Mouse (Mus musculus) stomach, embryonic 15.5 days (tissue): Measurements from ENCODE around the gene Cyp4f37. TPM values are rescaled to one million over a fixed set of nuclear protein-coding genes. Genes with fewer than 3 reads are reported as not detected.

ENCODE experiments used
- ATAC-seq: fragments of 200-750 bp; cut with Nextera tagmentation; 2 replicates; pipeline ENCODE4 v1.8.0; 2017; ENCODE audit warnings: low read depth, moderate number of reproducible peaks, moderate TSS enrichment; ENCODE audit not compliant: insufficient read depth, low FRiP score
- H3K27ac ChIP-seq: fragments of 300-500 bp; sonication (generic); 2 replicates; pipeline ENCODE4 v1.5.1; 2015; ENCODE audit warnings: mild to moderate bottlenecking, inconsistent platforms
- H3K27me3 ChIP-seq: fragments of 300-500 bp; sonication (generic); replicated peaks from 2 replicates; pipeline ENCODE4 v1.6.1; 2015; ENCODE audit warnings: inconsistent platforms
- H3K36me3 ChIP-seq: fragments of 300-500 bp; sonication (generic); 2 replicates; pipeline ENCODE4 v1.6.1; 2015; ENCODE audit warnings: inconsistent platforms
- H3K4me1 ChIP-seq: fragments of 300-500 bp; sonication (generic); 2 replicates; pipeline ENCODE4 v1.6.1; 2015; ENCODE audit warnings: inconsistent platforms
- H3K4me2 ChIP-seq: fragments of 300-500 bp; sonication (generic); 2 replicates; pipeline ENCODE4 v1.6.1; 2015; ENCODE audit warnings: mild to moderate bottlenecking, inconsistent platforms
- H3K4me3 ChIP-seq: fragments of 300-500 bp; sonication (generic); replicated peaks from 2 replicates; pipeline ENCODE4 v1.5.1; 2015; ENCODE audit warnings: inconsistent platforms
- H3K9ac ChIP-seq: fragments of 300-500 bp; sonication (generic); 2 replicates; pipeline ENCODE4 v1.6.1; 2015; ENCODE audit warnings: inconsistent platforms
- H3K9me3 ChIP-seq: fragments of 300-500 bp; sonication (generic); 2 replicates; pipeline ENCODE4 v1.6.1; 2016; ENCODE audit warnings: inconsistent platforms
- WGBS: fragments of 180-500 bp; shearing (Covaris S2); methylation state at CpG from one replicate; pipeline ENCODE4 v1.1.7; 2015; 5-methylcytosine and 5-hydroxymethylcytosine counted together
- polyA plus RNA-seq: library from polyadenylated mRNA; unstranded; fragments of >200 nt; fragmentation: Nextera tagmentation; extraction: Ambion mirVana; gene quantifications from 2 replicates; pipeline ENCODE4 v1.2.1, GENCODE M21; 2015

Gene Cyp4f37
- polyA plus RNA-seq, 1 experiment from 2014 or later = not detected

DNA sequence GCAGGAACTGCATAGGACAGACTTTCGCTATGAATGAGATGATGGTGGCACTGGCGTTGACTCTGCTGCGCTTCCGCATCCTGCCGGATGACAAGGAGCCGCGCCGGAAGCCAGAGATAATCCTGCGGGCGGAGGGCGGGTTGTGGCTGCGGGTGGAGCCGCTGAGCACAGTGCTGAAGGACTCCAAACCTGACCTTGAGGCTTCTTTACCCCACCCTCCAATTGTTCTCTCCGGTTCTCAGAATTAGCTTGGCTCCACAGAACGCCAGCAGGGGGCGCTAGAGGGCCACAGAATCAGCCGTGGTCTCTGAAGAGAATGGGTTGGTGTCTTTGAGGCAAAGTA lies 13.8 kb downstream of the Cyp4f37 start:
- ATAC-seq = peak; percentile 53
- no peaks in the 10 kb centered on the region for H3K36me3 ChIP-seq
- no peak overlapping the region for H3K27ac ChIP-seq
- H3K9ac ChIP-seq = no peak overlapping the region
- H3K27me3 ChIP-seq = no peaks in the 10 kb centered on the region
- H3K9me3 ChIP-seq = no peaks in the 10 kb centered on the region
- H3K4me2 ChIP-seq = peak overlapping the region; percentile 70
- WGBS = 2% methylated on average over 17 of the region's 17 CpGs
- peak overlapping the region; percentile 35 for H3K4me3 ChIP-seq
- H3K4me1 ChIP-seq = no peaks in the 10 kb centered on the region

- H3K4me3 ChIP-seq = no peak overlapping the region
- H3K4me1 ChIP-seq = no peaks in the 10 kb centered on the region
- H3K27me3 ChIP-seq = no peaks in the 10 kb centered on the region
- H3K4me2 ChIP-seq = no peak overlapping the region
- 67% methylated on average over 3 of the region's 3 CpGs for WGBS
- H3K9ac ChIP-seq = no peak overlapping the region
- no peaks in the 10 kb centered on the region for H3K36me3 ChIP-seq
- no peak overlapping the region for H3K27ac ChIP-seq
- no peak for ATAC-seq
- no peaks in the 10 kb centered on the region for H3K9me3 ChIP-seq
Measured at GRCm38 (mm10) chr17:32636341-32636740, 15.2 kb downstream of the Cyp4f37 start.

DNA sequence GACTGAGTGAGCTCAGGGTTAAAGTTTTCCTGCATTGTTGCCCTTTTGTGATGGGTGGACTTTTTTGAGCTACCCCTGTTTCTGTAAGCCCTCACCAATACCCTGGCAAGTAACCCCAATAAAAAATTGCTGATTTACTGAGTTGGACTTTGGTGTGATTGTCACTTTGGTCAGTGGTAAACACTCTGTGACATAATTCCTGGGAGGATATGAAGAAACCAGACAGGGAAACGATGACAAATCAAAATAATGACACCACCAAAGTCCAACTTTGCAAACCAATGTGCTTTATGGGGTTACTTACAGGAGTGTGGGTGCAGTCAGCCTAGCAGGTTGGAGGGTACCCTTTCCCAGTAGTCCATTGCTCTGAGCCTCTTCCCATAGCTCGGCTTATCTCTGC lies 16.0 kb downstream of the Cyp4f37 start:
- no peak for ATAC-seq
- Histone ChIP-seq H3K27me3 (no peaks in the 10 kb centered on the region), H3K4me3 (no peak overlapping the region), H3K4me2 (no peak overlapping the region), H3K27ac (no peak overlapping the region), H3K9me3 (no peaks in the 10 kb centered on the region), H3K36me3 (no peaks in the 10 kb centered on the region), H3K9ac (no peak overlapping the region), H3K4me1 (no peaks in the 10 kb centered on the region)
- 78% methylated on average over 2 of the region's 2 CpGs for WGBS

DNA sequence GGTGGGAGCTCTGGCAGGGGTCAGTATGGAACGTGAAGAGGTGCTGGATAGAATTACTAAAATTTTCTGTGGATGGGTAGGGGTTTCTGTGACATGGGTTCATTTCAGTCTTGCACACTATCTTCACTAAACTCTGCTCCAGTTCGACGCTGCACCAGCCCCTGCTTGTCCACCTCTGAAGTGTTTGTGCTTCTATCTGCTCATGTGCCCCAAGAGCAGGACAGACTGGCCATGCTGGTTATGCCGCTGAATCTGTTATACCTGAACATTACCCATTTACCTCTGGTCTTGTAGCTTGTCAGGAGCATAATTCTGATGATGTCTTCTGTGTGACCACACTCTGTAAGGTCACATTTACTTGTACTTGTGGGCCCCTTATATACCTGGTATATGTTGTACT lies 25.5 kb downstream of the Cyp4f37 start:
- WGBS = 82% methylated on average over 4 of the region's 4 CpGs
- no peak for ATAC-seq
- no peak overlapping the region for H3K9ac ChIP-seq
- H3K4me2 ChIP-seq = no peak overlapping the region
- no peaks in the 10 kb centered on the region for H3K27me3 ChIP-seq
- no peak overlapping the region for H3K4me3 ChIP-seq
- no peak overlapping the region for H3K27ac ChIP-seq
- no peaks in the 10 kb centered on the region for H3K36me3 ChIP-seq
- no peaks in the 10 kb centered on the region for H3K9me3 ChIP-seq
- H3K4me1 ChIP-seq = no peaks in the 10 kb centered on the region

DNA sequence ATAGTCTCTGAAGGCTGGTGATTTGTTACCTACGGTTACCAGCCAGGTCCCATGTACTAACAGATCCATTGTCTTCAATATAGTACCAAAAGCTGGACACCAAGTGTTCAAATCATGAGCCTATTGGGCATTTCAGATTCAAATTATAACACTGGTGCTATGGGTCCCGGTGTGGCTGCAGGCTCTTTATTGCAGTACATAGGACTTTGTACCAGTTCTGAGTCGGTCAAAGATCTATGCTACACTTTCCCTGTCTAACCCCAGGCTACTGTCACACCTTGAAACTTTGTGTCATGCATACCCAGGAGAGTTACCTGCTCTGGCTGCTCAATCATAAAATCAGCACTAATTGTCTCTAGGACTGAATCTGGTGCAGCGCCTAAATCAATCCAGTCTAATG lies 32.8 kb downstream of the Cyp4f37 start:
- Histone ChIP-seq H3K27me3 (no peaks in the 10 kb centered on the region), H3K4me1 (no peaks in the 10 kb centered on the region), H3K36me3 (no peaks in the 10 kb centered on the region), H3K4me2 (no peak overlapping the region), H3K9ac (no peak overlapping the region), H3K9me3 (no peaks in the 10 kb centered on the region), H3K27ac (no peak overlapping the region), H3K4me3 (no peak overlapping the region)
- 86% methylated on average over 4 of the region's 4 CpGs for WGBS
- ATAC-seq = no peak

- Histone ChIP-seq H3K9me3 (no peaks in the 10 kb centered on the region), H3K4me1 (no peaks in the 10 kb centered on the region), H3K4me3 (no peak overlapping the region), H3K27me3 (no peaks in the 10 kb centered on the region), H3K27ac (no peak overlapping the region), H3K36me3 (no peaks in the 10 kb centered on the region), H3K4me2 (no peak overlapping the region), H3K9ac (no peak overlapping the region)
- ATAC-seq = no peak
- WGBS = 67% methylated on average over 3 of the region's 3 CpGs
Measured at GRCm38 (mm10) chr17:32657041-32657440, 35.9 kb downstream of the Cyp4f37 start.

DNA sequence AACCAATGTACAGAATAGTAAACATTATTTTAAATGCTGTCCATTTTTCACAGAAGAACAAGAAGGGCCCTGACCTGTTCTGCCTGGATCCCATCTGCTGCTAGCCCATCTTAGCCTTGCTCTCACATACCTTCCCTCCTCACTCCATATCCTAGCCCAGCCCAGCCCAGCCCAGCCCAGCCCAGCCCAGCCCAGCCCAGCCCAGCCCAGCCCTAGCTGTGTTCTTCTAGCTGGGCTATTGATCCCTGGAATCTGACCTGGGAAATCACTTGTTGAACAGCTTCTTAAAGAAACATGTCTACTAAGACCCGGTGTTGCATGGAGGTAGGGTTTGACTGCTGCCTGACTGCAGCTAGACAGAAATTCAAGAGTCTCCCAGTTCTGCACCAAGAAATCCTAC lies 37.1 kb downstream of the Cyp4f37 start:
- Histone ChIP-seq H3K4me1 (no peaks in the 10 kb centered on the region), H3K9ac (no peak overlapping the region), H3K4me3 (no peak overlapping the region), H3K36me3 (no peaks in the 10 kb centered on the region), H3K27me3 (no peaks in the 10 kb centered on the region), H3K27ac (peak overlapping the region; percentile 55; the same call in 1 of the 2 replicates), H3K9me3 (no peaks in the 10 kb centered on the region), H3K4me2 (no peak overlapping the region)
- no peak for ATAC-seq
- 61% methylated on average over 1 of the region's 1 CpGs for WGBS

DNA sequence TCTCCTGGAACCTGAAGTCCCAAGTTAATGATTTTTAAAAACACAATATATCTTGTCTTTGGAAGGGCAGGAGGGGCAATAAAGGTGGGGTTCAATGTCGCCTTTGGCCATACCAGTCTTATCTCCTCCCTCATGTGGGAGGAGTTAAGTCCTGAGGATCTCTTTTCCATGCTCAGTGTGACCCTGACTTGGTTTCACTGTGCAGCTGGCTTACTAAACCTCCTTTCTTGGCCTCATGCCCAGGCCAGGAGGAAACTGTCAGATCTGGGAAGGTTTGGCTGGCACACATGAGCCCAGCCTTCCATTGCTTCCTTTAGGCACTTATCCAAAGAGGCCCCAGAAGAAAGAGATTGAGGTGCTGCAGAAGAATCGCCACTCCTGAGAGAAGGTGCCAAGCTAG lies 37.6 kb downstream of the Cyp4f37 start, which contains the start of gene Cyp4f40:
Gene Cyp4f40 (plus strand): TSS at position 189 of the 400 bp plus-strand sequence.
- Histone ChIP-seq H3K4me2 (no peak within 1 kb of the TSS), H3K4me3 (no peak within 1 kb of the TSS), H3K36me3 (no peaks in the 10 kb centered on the region), H3K4me1 (no peaks in the 10 kb centered on the region), H3K27me3 (no peaks in the 10 kb centered on the region), H3K9ac (no peak within 1 kb of the TSS), H3K9me3 (no peaks in the 10 kb centered on the region), H3K27ac (peak within 1 kb of the TSS; percentile 55; the same call in 1 of the 2 replicates)
- ATAC-seq = peak; percentile 66
- whole genome bisulfite sequencing = 35% methylated on average over 2 of the region's 2 CpGs

- 62% methylated on average over 7 of the region's 7 CpGs for WGBS
Measured at GRCm38 (mm10) chr17:32673976-32674375, 52.9 kb downstream of the Cyp4f37 start.

GRCm38 (mm10) chr17:32676040-32676635 lies 55.0 kb downstream of the Cyp4f37 start:
- Histone ChIP-seq H3K4me2 (peak overlapping the region; percentile 35; the same call in 1 of the 2 replicates), H3K27me3 (no peaks in the 10 kb centered on the region), H3K9me3 (no peaks in the 10 kb centered on the region), H3K27ac (no peak overlapping the region), H3K4me3 (no peak overlapping the region), H3K36me3 (no peaks in the 10 kb centered on the region), H3K4me1 (no peaks in the 10 kb centered on the region), H3K9ac (no peak overlapping the region)
- 35% methylated on average over 21 of the region's 21 CpGs for WGBS
- ATAC-seq = no peak

More at GRCm38 (mm10) chr17:32673976-32674375, 52.9 kb downstream of the Cyp4f37 start:
- no peak overlapping the region for H3K4me2 ChIP-seq
- H3K36me3 ChIP-seq = no peaks in the 10 kb centered on the region
- no peak overlapping the region for H3K4me3 ChIP-seq
- H3K9me3 ChIP-seq = no peaks in the 10 kb centered on the region
- H3K27ac ChIP-seq = no peak overlapping the region
- no peak overlapping the region for H3K9ac ChIP-seq
- ATAC-seq = no peak
- H3K27me3 ChIP-seq = no peaks in the 10 kb centered on the region
- no peaks in the 10 kb centered on the region for H3K4me1 ChIP-seq

DNA sequence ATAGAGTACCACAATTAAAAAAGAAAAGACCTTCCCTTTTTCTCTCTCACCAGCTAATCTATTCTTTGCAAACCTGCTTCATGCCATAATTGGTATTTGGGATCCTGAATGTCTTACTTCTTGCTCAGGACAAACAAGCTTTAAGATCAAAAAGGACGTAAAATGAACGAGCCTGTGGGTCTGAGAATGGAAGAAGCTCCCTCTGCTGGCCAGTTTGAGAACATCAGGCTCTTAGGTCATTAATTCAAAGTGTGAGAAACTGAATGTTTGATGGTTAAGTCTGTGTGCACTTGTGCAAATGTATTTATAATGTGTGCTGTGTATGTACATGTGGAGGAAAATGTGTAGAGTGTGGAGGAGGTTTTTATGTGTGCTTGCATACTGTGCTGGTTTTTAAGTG lies 59.3 kb downstream of the Cyp4f37 start:
- H3K27me3 ChIP-seq = no peaks in the 10 kb centered on the region
- no peak overlapping the region for H3K4me2 ChIP-seq
- H3K9me3 ChIP-seq = no peaks in the 10 kb centered on the region
- H3K36me3 ChIP-seq = no peaks in the 10 kb centered on the region
- no peak overlapping the region for H3K4me3 ChIP-seq
- no peak overlapping the region for H3K27ac ChIP-seq
- ATAC-seq = no peak
- no peak overlapping the region for H3K9ac ChIP-seq
- H3K4me1 ChIP-seq = no peaks in the 10 kb centered on the region
- WGBS = 14% methylated on average over 2 of the region's 2 CpGs

GRCm38 (mm10) chr17:32685048-32685750 lies 64.1 kb downstream of the Cyp4f37 start, which contains the start of gene Cyp4f15:
Cyp4f15 (plus strand) TSS chr17:32685627.
- no peak for ATAC-seq
- H3K4me2 ChIP-seq = no peak within 1 kb of the TSS
- no peaks in the 10 kb centered on the region for H3K27me3 ChIP-seq
- H3K9me3 ChIP-seq = no peaks in the 10 kb centered on the region
- H3K9ac ChIP-seq = no peak within 1 kb of the TSS
- 29% methylated on average over 7 of the region's 7 CpGs for WGBS
- no peaks in the 10 kb centered on the region for H3K4me1 ChIP-seq
- H3K4me3 ChIP-seq = no peak within 1 kb of the TSS
- H3K36me3 ChIP-seq = no peaks in the 10 kb centered on the region
- H3K27ac ChIP-seq = no peak within 1 kb of the TSS
